Mouse (Mus musculus) left cerebral cortex, postnatal 36 days (tissue): Measurements from ENCODE around the gene Atl2. TPM values are rescaled to one million over a fixed set of nuclear protein-coding genes. Genes with fewer than 3 reads are reported as not detected.

ENCODE experiments used
- DNase-seq, 2 experiments: peaks; one replicate each; pipeline ENCODE4 v3.0.0; 2021 to 2022; ENCODE audit warnings: low spot score in 2 of 2, mixed read lengths in 1 of 2
- intact Hi-C: fragments of 180-260 bp; cut with DNase I; formaldehyde crosslinking; loops from one replicate; pipeline ENCODE4 v1.15.1; 2025
- total RNA-seq, 2 experiments: library from RNA; stranded (reverse); gene quantifications; 2 replicates each; pipeline ENCODE4 v1.2.3; 2021

Atl2 gene
- total RNA-seq, 2 experiments from 2014 or later = 61.8 to 75.2 TPM

GRCm38 (mm10) chr17:79904593-79904992 is 8.7 kb upstream of the Atl2 start:
- intact Hi-C loops = no loop called here
- DNase-seq = no peak

- no peak for DNase-seq
- intact Hi-C loops = no loop called here
These were observed 5.3 kb upstream of the Atl2 start for GRCm38 (mm10) chr17:79901207-79901606.

GRCm38 (mm10) chr17:79898156-79898746 is 2.3 kb upstream of the Atl2 start:
- intact Hi-C loops = loop anchor here (10.0 kb wide), 2 partner anchors 97 to 277 kb away; no protein-coding TSS in a partner anchor
- no peak for DNase-seq

GRCm38 (mm10) chr17:79897666-79898065 is 1.7 kb upstream of the Atl2 start:
- no peak for DNase-seq
- intact Hi-C loops = loop anchor here (10.0 kb wide), 2 partner anchors 97 to 277 kb away; no protein-coding TSS in a partner anchor

DNA sequence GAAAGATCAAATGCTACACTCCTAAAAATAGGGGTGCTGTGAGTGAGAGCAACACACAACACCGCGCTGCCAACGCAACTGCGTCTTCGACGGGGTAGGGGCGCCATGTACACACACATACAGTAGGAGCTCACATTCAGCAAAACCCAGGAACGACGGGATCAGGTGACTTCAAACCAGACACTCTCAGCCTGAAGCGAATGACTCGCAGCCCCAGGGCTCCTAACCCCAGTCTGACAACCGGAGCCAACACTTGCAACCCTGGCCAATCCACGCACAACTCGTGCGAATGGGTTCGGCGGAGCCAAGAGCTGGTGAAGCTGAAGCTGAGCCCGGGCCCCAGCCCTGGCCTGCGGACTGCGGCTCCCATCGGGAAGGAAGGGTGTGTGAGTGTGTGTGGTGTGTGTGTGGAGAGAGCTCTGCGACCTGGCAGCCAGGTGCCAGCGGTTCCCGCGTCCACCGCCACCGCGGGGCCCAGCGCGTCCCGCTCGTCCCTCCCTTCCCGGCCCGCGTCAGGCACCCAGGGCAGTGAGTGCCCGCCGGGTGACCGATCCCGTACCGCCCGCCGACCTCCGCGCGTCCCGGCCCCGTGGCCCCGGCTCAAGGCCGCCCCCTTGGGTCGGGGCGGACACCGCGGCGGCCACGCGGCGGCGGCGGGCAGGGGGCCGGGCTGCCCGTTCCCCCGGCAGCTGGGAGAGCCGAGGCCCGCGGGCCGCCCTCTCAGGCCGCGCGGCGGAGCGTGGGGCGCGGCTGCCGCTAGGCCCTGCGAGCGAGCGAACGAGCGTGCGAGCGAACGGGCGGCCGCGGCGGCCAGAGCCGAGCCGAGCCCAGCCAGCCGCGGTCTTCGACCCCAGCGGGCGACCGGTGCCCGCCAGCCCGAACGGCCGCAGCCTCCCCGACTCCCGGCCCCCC is 696 bp downstream of the Atl2 start:
- intact Hi-C loops = loop anchor here (10.0 kb wide), 2 partner anchors 100 to 280 kb away; no protein-coding TSS in a partner anchor

DNA sequence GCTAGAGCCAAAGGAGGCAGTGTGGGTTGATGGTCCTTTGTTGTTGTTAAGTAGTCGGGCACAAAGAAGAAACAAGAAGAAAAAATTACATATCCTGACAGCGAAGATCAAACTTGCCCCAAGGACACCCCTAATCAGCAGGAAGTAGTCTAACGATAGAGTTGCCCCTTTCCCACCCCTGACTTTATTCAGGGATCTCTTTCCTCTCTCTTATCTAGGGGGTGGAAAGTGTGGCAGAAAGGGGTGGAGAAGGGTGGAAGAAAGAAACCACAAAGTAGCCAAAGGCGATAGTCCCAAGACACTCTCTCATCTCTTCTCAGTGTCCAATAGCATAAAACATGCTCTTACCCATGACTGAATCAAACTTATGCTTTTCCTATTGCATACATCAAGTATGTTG is 1.9 kb downstream of the Atl2 start:
- DNase-seq = no peak
- intact Hi-C loops = loop anchor here (10.0 kb wide), 2 partner anchors 101 to 281 kb away; no protein-coding TSS in a partner anchor

More for the DNA sequence above, 696 bp downstream of the Atl2 start:
- DNase-seq = peak; percentile 64 to 68

DNA sequence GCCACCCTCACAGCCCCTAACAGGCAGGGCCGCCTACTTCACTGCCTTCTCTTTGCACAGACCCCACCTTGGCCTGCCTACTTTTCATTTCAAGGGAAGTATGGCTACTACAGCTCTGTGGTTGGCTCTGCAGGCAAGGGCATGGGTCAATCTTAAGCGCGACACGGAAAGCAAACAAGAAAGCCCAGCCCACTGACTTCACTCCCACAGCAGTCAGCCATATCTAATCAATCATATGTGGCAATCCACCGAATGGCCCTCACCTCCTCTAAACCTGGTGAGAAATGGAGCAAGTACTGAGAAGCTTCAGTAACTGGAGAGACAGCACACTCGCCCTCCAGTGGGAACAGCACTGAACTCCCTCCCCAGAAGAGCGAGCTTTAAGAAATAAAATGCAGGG is 4.0 kb downstream of the Atl2 start:
- intact Hi-C loops = loop anchor here (10.0 kb wide), 2 partner anchors 103 to 283 kb away; no protein-coding TSS in a partner anchor
- no peak for DNase-seq

DNA sequence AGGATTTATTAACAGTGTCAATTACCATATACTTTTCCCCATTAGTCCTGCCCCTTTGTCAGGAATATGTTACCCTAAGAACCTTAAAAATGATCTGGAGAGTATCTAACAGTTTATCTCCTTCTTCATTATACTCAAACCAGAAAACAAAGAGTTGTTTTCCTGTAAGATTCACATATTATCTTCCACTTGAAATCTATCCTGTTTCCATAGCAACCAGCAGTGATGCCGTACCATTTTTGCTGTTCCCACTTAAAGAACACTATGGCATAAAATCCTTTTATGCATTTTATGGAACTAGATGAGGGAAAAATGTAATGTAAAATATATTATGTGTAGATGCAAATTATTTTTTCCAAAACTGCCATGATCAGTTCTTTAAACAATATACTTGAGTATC is 8.0 kb downstream of the Atl2 start:
- DNase-seq = no peak
- intact Hi-C loops = no loop called here

- no peak for DNase-seq
- intact Hi-C loops = no loop called here
These were observed 12.7 kb downstream of the Atl2 start for GRCm38 (mm10) chr17:79883198-79883597.

GRCm38 (mm10) chr17:79865027-79865426 is 30.9 kb downstream of the Atl2 start:
- DNase-seq = no peak
- intact Hi-C loops = loop anchor here (10.0 kb wide), 1 partner anchor 320 kb away; no protein-coding TSS in a partner anchor

DNA sequence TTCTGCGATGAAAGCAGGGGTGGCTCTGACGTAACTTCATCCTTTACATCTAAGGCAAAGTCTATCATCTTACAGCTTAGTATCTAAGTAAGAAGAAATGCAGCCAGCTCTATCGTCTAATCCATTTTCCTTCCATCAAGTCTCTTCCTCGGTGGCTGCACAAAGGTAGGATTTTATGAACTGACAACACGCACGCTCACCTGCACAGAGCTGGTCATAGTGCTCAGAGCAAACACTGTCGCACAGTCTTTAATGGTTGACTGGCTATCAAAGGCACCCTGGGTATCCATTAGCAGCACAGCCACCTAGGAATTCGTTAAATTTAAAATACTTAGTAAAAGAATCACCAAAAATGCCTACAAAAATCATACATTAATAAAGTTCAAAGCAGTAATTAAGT is 31.4 kb downstream of the Atl2 start:
- no peak for DNase-seq
- intact Hi-C loops = loop anchor here (5.0 to 10.0 kb wide), 2 partner anchors 143 to 320 kb away; no protein-coding TSS in a partner anchor

DNA sequence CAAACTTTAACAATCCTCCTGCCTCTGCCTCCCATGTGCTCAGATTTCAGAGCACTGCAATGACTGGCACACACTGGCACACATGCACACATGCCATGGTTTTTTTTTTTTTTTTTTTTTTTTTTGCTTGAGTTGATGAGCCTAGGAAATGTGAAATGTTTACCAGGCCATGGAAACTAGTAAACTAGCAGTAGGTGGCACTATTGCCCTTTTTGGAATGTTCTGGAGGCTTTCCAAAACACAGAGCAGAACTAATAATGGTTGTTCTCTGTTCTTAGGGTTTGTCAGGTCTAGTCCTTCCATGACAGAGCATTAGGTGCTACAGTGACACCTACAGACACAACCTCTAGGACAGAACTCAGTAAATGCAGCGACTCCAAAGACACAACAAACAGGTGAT is 33.9 kb downstream of the Atl2 start:
- intact Hi-C loops = loop anchor here (5.0 to 10.0 kb wide), 2 partner anchors 145 to 323 kb away; no protein-coding TSS in a partner anchor
- DNase-seq = no peak

DNA sequence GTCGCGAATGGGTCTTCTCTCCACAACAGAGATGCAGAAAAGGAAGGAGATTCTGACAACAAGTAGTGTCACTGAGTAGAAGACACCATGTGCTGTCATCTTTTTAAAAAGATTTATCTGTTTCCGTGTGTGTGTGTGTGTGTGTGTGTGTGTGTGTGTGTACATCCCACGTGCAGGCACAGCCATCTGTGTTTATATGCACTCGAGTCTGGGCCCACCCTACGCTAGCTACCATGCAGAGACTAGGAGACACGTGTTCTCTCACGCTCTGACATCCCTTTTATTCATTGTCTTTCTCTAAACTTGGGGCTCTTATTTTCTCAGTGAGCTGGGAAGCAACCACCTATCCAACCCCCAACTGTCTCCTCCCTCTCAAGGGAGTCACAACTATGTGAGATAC is 40.4 kb downstream of the Atl2 start:
- intact Hi-C loops = no loop called here
- no peak for DNase-seq

DNA sequence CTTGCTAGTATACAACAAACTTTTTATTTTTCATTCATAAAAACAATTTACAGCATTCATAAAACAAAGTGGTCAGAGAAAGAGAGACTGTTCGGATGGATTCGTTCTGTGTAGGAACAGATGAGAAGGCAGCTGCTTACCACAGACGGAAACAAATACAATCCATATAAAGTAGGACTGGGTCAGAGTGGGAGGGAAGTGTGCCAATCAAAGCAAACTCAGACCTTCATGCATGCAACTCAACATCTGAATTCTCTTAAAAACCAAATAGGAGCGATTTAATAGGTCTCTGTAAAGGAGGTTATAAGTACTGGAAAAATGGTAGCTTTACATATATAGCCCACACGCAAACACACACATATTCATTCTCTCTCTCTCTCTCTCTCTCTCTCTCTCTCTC is 47.5 kb downstream of the Atl2 start:
- DNase-seq = no peak
- intact Hi-C loops = loop anchor here (10.0 kb wide), 1 partner anchor 914 kb away; the partner anchor contains the start of genes Cebpz and Ndufaf7

DNA sequence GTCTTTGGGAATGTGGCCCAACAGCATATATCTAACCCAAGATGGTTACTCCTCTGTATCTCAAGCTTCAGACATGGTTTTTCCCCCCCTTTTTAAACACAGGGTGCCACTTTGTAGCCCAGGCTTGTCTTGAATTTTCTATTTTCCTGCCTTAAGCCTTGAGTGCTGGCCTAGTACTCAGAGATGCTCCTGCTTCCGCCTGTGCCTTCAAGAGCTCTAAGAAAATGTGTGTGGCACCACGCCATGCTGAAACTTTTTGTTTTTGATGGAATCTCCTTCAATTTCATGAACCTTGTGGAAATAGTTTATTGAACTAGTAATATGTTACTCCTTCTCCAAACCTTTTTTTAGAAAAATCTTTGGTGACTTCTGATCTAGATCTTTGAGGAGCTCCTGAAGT is 49.7 kb downstream of the Atl2 start:
- intact Hi-C loops = loop anchor here (10.0 kb wide), 1 partner anchor 911 kb away; the partner anchor contains the start of genes Cebpz and Ndufaf7

DNA sequence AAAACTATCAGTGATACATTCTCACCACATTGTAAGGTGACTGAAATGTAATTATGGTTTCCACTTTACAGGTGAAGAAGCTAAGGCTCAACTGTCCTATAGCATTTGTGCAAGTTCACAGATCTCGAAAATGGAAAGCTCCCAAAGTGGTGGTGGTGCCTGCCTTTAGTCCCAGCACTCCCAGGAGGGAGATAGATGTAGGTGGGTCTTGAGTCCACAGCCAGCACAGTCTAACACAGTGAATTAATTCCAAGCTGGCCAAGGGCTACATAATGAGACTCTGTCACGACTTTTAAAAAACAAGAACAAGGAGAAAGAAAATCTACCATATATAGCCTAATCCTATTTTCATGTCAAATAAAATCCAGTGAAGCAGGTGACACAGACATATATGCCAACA is 50.2 kb downstream of the Atl2 start:
- no peak for DNase-seq
- intact Hi-C loops = loop anchor here (10.0 kb wide), 1 partner anchor 911 kb away; the partner anchor contains the start of genes Cebpz and Ndufaf7

More for the DNA sequence above, 49.7 kb downstream of the Atl2 start:
- DNase-seq = no peak

- peak; percentile 49 to 60 for DNase-seq
- intact Hi-C loops = loop anchor here (1.0 to 10.0 kb wide), 3 partner anchors 141 to 906 kb away; partner anchors contain the start of genes Cebpz and Ndufaf7
These were observed 55.4 kb downstream of the Atl2 start for GRCm38 (mm10) chr17:79840254-79841238.

DNA sequence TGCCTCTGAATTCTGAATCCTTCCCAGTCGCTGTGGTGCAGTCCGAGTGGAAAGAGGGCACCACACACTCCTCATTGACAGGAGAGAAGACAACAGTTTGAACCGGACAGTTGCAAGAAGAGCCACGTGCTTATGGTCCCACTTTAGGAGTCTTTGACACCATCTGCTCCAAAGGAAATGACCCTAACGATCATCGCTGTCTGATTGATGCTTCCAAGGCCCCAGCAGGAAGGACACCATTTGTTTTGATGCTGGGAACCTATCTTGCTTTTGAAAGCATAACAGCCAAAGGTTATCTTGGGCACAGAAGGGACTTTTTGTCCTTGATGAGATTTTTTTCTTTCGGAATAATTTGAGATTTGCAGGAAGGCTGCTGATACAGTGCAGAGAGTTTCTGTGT is 58.9 kb downstream of the Atl2 start:
- intact Hi-C loops = no loop called here
- DNase-seq = no peak
